Mouse (Mus musculus) olfactory bulb, adult 2 months (tissue): ENCODE measurements around the gene Six3. TPM values are rescaled to one million over a fixed set of nuclear protein-coding genes. Genes with fewer than 3 reads are reported as not detected.

Experiments
- H3K27ac ChIP-seq: fragments of 200-500 bp; 2 replicates; pipeline ENCODE4 v1.5.1; 2012; ENCODE audit warnings: low read depth, low read length; ENCODE audit not compliant: insufficient read depth
- H3K4me1 ChIP-seq: fragments of 200-500 bp; 2 replicates; pipeline ENCODE4 v1.6.1; 2012; ENCODE audit warnings: low read length; ENCODE audit not compliant: control insufficient read depth, insufficient read depth
- H3K4me3 ChIP-seq: fragments of 200-500 bp; 2 replicates; pipeline ENCODE4 v1.5.1; 2012; ENCODE audit warnings: mild to moderate bottlenecking, low read depth, low read length, moderate library complexity; ENCODE audit not compliant: insufficient read depth
- CTCF ChIP-seq: fragments of 200-500 bp; IDR thresholded peaks from 2 replicates; pipeline ENCODE4 v1.5.1; 2012; ENCODE audit warnings: low read depth, mild to moderate bottlenecking, low read length, moderate library complexity; ENCODE audit not compliant: insufficient read depth
- POLR2A ChIP-seq: fragments of 200-500 bp; IDR thresholded peaks from 2 replicates; pipeline ENCODE4 v1.6.1; 2012; ENCODE audit warnings: mild to moderate bottlenecking, low read depth, low read length, moderate library complexity; ENCODE audit not compliant: insufficient read depth
- WGBS: fragments of 180-500 bp; shearing (Covaris S2); methylation state at CpG from one replicate; pipeline ENCODE4 v1.1.7; 2018; 5-methylcytosine and 5-hydroxymethylcytosine counted together
- polyA plus RNA-seq: library from polyadenylated mRNA; stranded (reverse); fragments of >200 nt; gene quantifications from 2 replicates; pipeline ENCODE4 v1.2.4, GENCODE M21; 2012; ENCODE audit warnings: low replicate concordance; ENCODE audit not compliant: missing spikeins, insufficient read depth, insufficient read length

The Six3 gene
- polyA plus RNA-seq, 1 experiment, result not detected

DNA sequence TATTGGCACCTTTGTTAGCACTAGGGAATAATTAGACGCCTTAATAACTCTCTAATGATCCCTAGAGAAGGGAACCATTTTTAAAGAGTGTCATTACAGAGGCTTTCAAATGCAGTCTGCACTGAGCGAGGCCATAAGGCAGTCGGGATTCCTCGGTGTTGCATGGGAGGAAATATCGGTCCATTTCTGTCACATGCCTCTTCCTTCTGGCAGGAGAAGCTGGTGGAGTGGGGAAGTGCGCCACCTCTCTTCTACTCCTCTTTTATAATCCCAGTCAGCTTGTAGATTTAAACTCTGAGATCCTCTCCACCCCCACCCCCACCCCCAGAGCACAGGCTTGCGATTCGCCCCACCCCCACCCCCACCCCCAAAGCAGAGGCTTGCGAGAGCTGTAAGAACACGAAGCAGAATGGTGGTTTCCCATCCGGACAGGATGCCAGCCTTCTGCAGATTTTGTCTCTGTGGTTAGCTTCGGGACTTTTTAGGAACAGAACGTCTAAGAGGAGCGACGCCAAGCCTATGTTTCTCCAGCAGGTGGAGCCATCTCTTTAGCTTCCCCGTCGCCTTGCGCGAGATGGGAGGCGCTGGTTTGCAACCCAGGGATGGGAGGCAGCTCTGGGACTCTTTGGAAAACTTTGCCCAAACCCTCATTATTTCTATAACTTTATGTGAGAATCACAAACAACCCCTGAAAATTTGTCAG lies 51.4 kb downstream of the Six3 start:
- WGBS, result 2% methylated on average over 20 of the region's 20 CpGs
- no peak for TF ChIP-seq POLR2A
- TF ChIP-seq CTCF, result peak; percentile 72
- Histone ChIP-seq H3K4me1 (no peaks in the 10 kb centered on the region), H3K27ac (no peak overlapping the region), H3K4me3 (no peak overlapping the region)

Other genes with a start within 250 kb of the Six3 start
- not detected in 2 replicates for gene Six2, start 74.7 kb downstream of the Six3 start, polyA plus RNA-seq